Mouse (Mus musculus) ovary, adult 18-20 months (tissue): ENCODE measurements at regions not wholly inside any gene's neighbourhood (a gene's known extent, or its start where the extent isn't known, plus 50 kb on each side); places are given as distances from the start of the nearest gene placed in this dataset.
"Not testable (repeated sequence)": the region's sequence is repeated elsewhere in the genome, so short reads cannot be mapped to it uniquely, and the experiment has no call there.

Experiments used
- DNase-seq: peaks from one replicate; pipeline ENCODE4 v3.0.0; 2022; ENCODE audit warnings: low spot score, mixed read lengths

- DNase-seq = no peak
Observed at GRCm38 (mm10) chr3:21997387-21997786, 79.1 kb upstream of the Tbl1xr1 start.

GRCm38 (mm10) chr3:22005456-22005855 lies 71.0 kb upstream of the Tbl1xr1 start:
- DNase-seq = no peak

GRCm38 (mm10) chr3:22006113-22006512 lies 70.3 kb upstream of the Tbl1xr1 start:
- DNase-seq = no peak

GRCm38 (mm10) chr3:22006651-22007050 lies 69.8 kb upstream of the Tbl1xr1 start:
- no peak for DNase-seq

- DNase-seq = no peak
Observed at GRCm38 (mm10) chr3:22007736-22008135, 68.7 kb upstream of the Tbl1xr1 start.

GRCm38 (mm10) chr3:22008432-22008831 lies 68.0 kb upstream of the Tbl1xr1 start:
- DNase-seq = no peak

GRCm38 (mm10) chr3:22009898-22010699 lies 66.4 kb upstream of the Tbl1xr1 start:
- DNase-seq = no peak

- DNase-seq = not testable (repeated sequence)
Observed at GRCm38 (mm10) chr3:22010700-22010991, 65.8 kb upstream of the Tbl1xr1 start.

- no peak for DNase-seq
Observed at GRCm38 (mm10) chr3:22021360-22021935, 55.0 kb upstream of the Tbl1xr1 start.

GRCm38 (mm10) chr3:22022418-22022817 lies 54.0 kb upstream of the Tbl1xr1 start:
- DNase-seq = no peak

GRCm38 (mm10) chr3:22023049-22023448 lies 53.4 kb upstream of the Tbl1xr1 start:
- no peak for DNase-seq

- DNase-seq = no peak
Observed at GRCm38 (mm10) chr3:22023551-22023950, 52.9 kb upstream of the Tbl1xr1 start.

- DNase-seq = no peak
Observed at GRCm38 (mm10) chr3:22024200-22024599, 52.3 kb upstream of the Tbl1xr1 start.

GRCm38 (mm10) chr3:22025119-22025518 lies 51.3 kb upstream of the Tbl1xr1 start:
- no peak for DNase-seq

- DNase-seq = no peak
Observed at GRCm38 (mm10) chr3:22025615-22026014, 50.8 kb upstream of the Tbl1xr1 start.
